Mouse (Mus musculus): ENCODE data around the gene Cct4. TPM values are rescaled to one million over a fixed set of nuclear protein-coding genes. Genes with fewer than 3 reads are reported as not detected.

The Cct4 gene
- polyA plus RNA-seq, 1 experiment: 134 TPM

DNA sequence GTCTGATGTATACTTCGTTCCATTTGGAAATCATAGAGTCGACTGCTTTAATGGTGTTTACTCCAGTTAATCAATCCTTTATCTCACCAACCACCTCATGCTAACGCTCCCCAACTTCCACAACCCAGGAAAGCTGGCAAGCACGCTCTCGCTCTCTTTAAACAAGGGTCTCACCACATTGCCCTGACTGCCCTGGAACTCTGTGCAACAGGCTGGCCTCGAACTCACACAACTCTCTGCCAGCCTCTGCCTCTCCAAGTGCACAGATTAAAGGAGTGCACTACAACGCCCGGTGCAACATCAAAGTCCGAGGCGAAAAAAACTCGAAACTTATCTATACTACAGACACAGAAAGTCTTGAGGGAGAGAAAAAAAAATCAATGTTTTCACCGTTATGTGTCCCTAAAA is 8.8 kb upstream of the Cct4 start:
- peaks cover 20% of the 10 kb centered on the region for H3K4me1 ChIP-seq (ENCODE audit: control insufficient read depth, insufficient read depth, low read length)
- H3K27ac ChIP-seq (ENCODE audit: insufficient read depth, low read depth, low read length): peak overlapping the region; percentile 86
- TF ChIP-seq POLR2A (IDR thresholded peaks at IDR 0.05; ENCODE audit: borderline replicate concordance, low read depth, low read length) (no peak), CTCF (IDR thresholded peaks at IDR 0.05; ENCODE audit: low read depth, low read length) (no peak)
- H3K4me3 ChIP-seq (ENCODE audit: insufficient read depth, low read length): peak overlapping the region; percentile 69

DNA sequence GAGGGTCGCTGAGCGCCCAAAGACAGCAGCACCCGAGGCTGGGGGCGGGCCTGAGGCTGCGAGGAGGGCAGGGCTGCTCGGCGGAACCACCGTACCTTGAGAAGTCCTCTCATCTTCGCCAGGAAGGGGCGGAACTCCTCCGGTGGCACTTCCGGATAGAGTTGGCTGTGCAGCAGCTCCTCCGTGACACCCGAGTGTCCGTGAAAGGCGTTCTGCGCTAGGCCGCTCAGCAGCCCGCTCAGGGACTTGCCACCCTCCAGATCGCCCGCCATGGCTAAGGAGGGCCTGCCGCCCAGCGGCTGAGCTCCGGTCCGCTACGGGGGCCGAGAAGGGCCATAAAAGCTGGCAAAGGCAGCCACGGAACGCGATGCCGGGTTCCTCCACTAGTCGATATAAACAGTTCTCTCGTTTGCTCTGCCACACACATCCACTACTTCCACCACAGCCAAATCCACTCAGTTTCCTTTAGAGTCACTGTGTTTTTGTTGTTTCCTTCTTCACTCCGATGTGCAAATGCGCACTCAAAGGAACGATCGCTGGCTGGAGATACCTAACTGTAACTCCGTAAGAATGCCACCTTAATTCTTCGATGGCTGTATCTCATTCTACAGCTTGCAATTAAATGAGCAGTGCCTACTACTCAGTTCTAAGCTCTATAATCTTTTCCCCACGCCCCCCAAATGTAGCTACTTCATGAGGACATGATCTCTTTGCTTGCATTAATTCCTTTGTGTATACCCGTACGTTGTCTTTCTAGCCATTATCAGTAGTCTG is 8.1 kb upstream of the Cct4 start, which contains the start of the genes Gm28048 and Commd1:
Gene Gm28048, minus strand, starts transcription at position 107 of the 774 bp plus-strand sequence.
Gene Commd1, minus strand, starts transcription at position 399 of the 774 bp plus-strand sequence.
- Histone ChIP-seq H3K4me3 (ENCODE audit: insufficient read depth, low read length) (peak within 1 kb of the TSS; percentile 69), H3K27ac (ENCODE audit: insufficient read depth, low read depth, low read length) (peak within 1 kb of the TSS; percentile 86), H3K4me1 (ENCODE audit: control insufficient read depth, insufficient read depth, low read length) (peaks cover 18% of the 10 kb centered on the region)
- TF ChIP-seq CTCF (IDR thresholded peaks at IDR 0.05; ENCODE audit: low read depth, low read length) (no peak), POLR2A (IDR thresholded peaks at IDR 0.05; ENCODE audit: borderline replicate concordance, low read depth, low read length) (no peak)

DNA sequence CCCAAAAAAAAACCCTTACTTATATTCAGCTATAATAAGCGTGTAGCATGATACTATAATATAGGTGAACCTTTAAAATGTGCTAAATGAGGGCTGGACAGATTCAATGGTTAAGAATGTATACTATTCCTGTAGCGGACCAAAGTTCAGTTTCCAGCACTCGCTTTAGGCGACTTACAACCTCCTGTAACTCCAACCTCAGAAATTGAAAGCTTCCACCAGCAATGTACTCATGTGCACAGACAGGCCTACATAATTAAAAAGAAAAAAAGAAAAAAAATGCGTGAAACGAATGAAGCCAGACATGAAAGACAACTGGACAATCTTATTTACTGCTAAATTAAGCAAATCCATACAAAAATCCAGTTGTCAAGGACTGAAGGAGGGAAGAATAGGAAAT is 7.5 kb upstream of the Cct4 start:
- Histone ChIP-seq H3K4me1 (ENCODE audit: control insufficient read depth, insufficient read depth, low read length) (peaks cover 18% of the 10 kb centered on the region), H3K4me3 (ENCODE audit: insufficient read depth, low read length) (no peak overlapping the region), H3K27ac (ENCODE audit: insufficient read depth, low read depth, low read length) (no peak overlapping the region)
- no peak for TF ChIP-seq CTCF (IDR thresholded peaks at IDR 0.05; ENCODE audit: low read depth, low read length)
- no peak for TF ChIP-seq POLR2A (IDR thresholded peaks at IDR 0.05; ENCODE audit: borderline replicate concordance, low read depth, low read length)

GRCm38 (mm10) chr11:22985510-22985909 is 4.8 kb upstream of the Cct4 start:
- Histone ChIP-seq H3K4me1 (ENCODE audit: control insufficient read depth, insufficient read depth, low read length) (0 out of 2 replicates have a peak, but pooled peaks cover 3% of the 10 kb centered on the region), H3K27ac (ENCODE audit: insufficient read depth, low read depth, low read length) (no peak overlapping the region), H3K4me3 (ENCODE audit: insufficient read depth, low read length) (no peak overlapping the region)
- no peak for TF ChIP-seq CTCF (IDR thresholded peaks at IDR 0.05; ENCODE audit: low read depth, low read length)
- no peak for TF ChIP-seq POLR2A (IDR thresholded peaks at IDR 0.05; ENCODE audit: borderline replicate concordance, low read depth, low read length)

DNA sequence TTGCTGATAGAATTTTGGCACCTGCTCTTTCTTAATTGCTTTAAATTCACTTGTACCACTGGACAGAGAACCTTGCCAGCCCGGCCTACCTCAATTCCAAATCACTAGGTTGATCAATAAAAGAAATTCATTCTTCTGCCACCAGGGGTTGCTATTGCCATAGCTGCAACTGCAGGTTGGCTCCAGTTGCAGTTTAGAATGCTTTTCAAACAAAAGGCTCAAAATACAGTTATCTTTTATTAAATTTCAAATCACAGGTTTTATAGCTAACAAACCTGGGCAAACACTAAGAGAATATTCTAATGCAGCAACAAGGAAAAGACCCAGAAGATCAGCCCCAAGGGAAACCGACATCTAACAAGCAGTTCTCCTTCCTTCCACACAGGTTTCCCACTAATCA is 3.0 kb upstream of the Cct4 start:
- TF ChIP-seq POLR2A (IDR thresholded peaks at IDR 0.05; ENCODE audit: borderline replicate concordance, low read depth, low read length): no peak
- TF ChIP-seq CTCF (IDR thresholded peaks at IDR 0.05; ENCODE audit: low read depth, low read length): no peak
- H3K4me3 ChIP-seq (ENCODE audit: insufficient read depth, low read length): no peak overlapping the region
- H3K27ac ChIP-seq (ENCODE audit: insufficient read depth, low read depth, low read length): no peak overlapping the region
- peaks cover 4% of the 10 kb centered on the region for H3K4me1 ChIP-seq (ENCODE audit: control insufficient read depth, insufficient read depth, low read length)

- Histone ChIP-seq H3K4me3 (ENCODE audit: insufficient read depth, low read length) (peak overlapping the region; percentile 73), H3K4me1 (ENCODE audit: control insufficient read depth, insufficient read depth, low read length) (peaks cover 4% of the 10 kb centered on the region), H3K27ac (ENCODE audit: insufficient read depth, low read depth, low read length) (peak overlapping the region; percentile 45; the same call in 1 of the 2 replicates)
- no peak for TF ChIP-seq CTCF (IDR thresholded peaks at IDR 0.05; ENCODE audit: low read depth, low read length)
- no peak for TF ChIP-seq POLR2A (IDR thresholded peaks at IDR 0.05; ENCODE audit: borderline replicate concordance, low read depth, low read length)
Observed at GRCm38 (mm10) chr11:22989786-22990185, 533 bp upstream of the Cct4 start.

- TF ChIP-seq POLR2A (IDR thresholded peaks at IDR 0.05; ENCODE audit: borderline replicate concordance, low read depth, low read length): no peak
- Histone ChIP-seq H3K4me3 (ENCODE audit: insufficient read depth, low read length) (peak overlapping the region; percentile 73), H3K4me1 (ENCODE audit: control insufficient read depth, insufficient read depth, low read length) (peaks cover 4% of the 10 kb centered on the region), H3K27ac (ENCODE audit: insufficient read depth, low read depth, low read length) (no peak overlapping the region; the same call in 1 of the 2 replicates)
Observed at GRCm38 (mm10) chr11:22991218-22991835, 1.0 kb downstream of the Cct4 start.

DNA sequence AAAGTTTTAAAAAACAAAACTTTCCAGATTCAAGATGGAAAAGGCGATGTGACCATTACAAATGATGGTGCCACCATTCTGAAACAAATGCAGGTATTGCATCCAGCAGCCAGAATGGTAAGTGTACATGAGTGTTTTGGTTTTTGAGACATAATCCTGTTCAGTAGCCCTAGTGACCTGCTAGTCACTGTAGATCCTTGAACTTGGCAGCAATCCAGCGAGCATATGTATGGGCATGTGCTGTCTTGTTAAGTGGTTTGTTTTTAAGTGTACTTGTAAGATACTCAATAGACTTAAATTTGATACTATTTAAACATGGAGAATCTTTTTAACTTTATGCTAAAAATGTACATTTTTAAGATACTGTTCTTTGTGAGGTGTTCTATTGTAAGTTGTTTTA is 4.0 kb downstream of the Cct4 start:
- Histone ChIP-seq H3K27ac (ENCODE audit: insufficient read depth, low read depth, low read length) (no peak overlapping the region), H3K4me3 (ENCODE audit: insufficient read depth, low read length) (no peak overlapping the region), H3K4me1 (ENCODE audit: control insufficient read depth, insufficient read depth, low read length) (peaks cover 4% of the 10 kb centered on the region)
- TF ChIP-seq POLR2A (IDR thresholded peaks at IDR 0.05; ENCODE audit: borderline replicate concordance, low read depth, low read length): no peak
- TF ChIP-seq CTCF (IDR thresholded peaks at IDR 0.05; ENCODE audit: low read depth, low read length): no peak

- Histone ChIP-seq H3K27ac (ENCODE audit: insufficient read depth, low read depth, low read length) (no peak overlapping the region), H3K4me3 (ENCODE audit: insufficient read depth, low read length) (no peak overlapping the region), H3K4me1 (ENCODE audit: control insufficient read depth, insufficient read depth, low read length) (peaks cover 4% of the 10 kb centered on the region)
- TF ChIP-seq POLR2A (IDR thresholded peaks at IDR 0.05; ENCODE audit: borderline replicate concordance, low read depth, low read length) (no peak), CTCF (IDR thresholded peaks at IDR 0.05; ENCODE audit: low read depth, low read length) (no peak)
Observed at GRCm38 (mm10) chr11:22995461-22995860, 5.1 kb downstream of the Cct4 start.

- TF ChIP-seq CTCF (IDR thresholded peaks at IDR 0.05; ENCODE audit: low read depth, low read length) (no peak), POLR2A (IDR thresholded peaks at IDR 0.05; ENCODE audit: borderline replicate concordance, low read depth, low read length) (no peak)
- Histone ChIP-seq H3K4me3 (ENCODE audit: insufficient read depth, low read length) (no peak overlapping the region), H3K27ac (ENCODE audit: insufficient read depth, low read depth, low read length) (no peak overlapping the region), H3K4me1 (ENCODE audit: control insufficient read depth, insufficient read depth, low read length) (no peaks in the 10 kb centered on the region)
Observed at GRCm38 (mm10) chr11:22998308-22998707, 8.0 kb downstream of the Cct4 start.
